Mouse (Mus musculus): Measurements from ENCODE around the gene Wap. TPM values are rescaled to one million over a fixed set of nuclear protein-coding genes. Genes with fewer than 3 reads are reported as not detected.

Wap gene
- polyA plus RNA-seq, 1 experiment from 2014 or later: not detected

DNA sequence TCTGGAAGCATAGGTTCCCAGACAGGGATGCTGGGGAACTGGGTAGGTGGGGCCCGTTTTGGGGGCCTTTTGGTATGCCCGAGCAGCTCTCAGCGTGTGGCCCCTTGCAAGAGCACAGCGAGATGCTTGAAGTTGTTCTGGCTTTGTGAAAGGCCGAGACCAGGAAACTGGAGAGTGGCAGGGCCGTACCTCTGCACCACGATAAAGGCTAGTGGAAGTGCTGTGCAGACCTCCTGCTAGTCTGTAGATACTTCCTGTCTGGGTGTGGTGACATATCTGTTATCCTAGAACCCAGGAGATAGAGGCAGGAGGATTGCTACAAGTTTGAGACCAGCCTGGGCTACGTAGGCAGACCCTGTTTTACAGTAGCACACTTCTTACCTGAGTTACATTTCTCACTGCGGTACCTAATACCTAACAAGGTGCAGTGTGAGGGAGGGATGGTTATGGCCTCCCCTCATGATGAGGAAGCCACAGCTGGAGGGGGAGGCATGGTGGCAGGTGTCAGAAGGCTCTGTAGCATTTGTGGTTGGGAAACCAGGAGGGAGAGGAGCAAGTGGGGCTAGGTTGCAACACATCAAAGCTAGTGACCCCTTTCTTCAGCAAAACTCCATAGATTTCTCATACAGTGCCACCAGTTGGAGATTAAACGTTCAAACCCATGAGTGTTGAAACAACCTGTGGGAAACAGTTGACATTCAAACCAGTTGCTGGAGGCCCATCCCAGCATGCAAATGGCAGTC is 47.3 kb downstream of the Wap start:
- peak; percentile 70; the same call in 1 of the 2 replicates for ATAC-seq (ENCODE audit: insufficient read depth, low FRiP score, low read depth)
- H3K4me2 ChIP-seq: no peak overlapping the region
- H3K36me3 ChIP-seq: peaks cover 48% of the 10 kb centered on the region

DNA sequence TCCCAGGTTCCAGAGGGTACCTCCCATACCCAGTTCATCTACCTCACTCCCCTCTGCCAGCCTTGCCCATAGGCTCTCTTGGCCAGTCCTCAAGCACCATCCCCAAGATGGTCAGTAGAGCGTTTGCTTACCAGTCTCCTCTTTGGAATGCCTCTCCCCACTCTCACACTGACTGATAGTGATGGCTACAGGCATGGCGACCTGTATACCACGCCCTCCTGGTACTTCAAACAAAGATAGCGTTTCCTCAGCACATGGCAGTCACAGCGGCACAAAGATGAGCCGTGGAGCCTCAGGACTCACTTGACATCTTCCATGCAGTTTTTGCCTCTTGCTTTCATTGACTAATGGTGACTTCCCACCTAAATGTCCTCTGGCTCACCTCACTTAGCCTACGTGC is 48.6 kb downstream of the Wap start:
- Histone ChIP-seq H3K9me3 (no peaks in the 10 kb centered on the region), H3K4me1 (no peaks in the 10 kb centered on the region), H3K9ac (no peak overlapping the region), H3K36me3 (peaks cover 41% of the 10 kb centered on the region), H3K27ac (no peak overlapping the region), H3K27me3 (replicated peaks) (no peaks in the 10 kb centered on the region), H3K4me3 (replicated peaks) (no peak overlapping the region), H3K4me2 (no peak overlapping the region)
- peak; percentile 47; the same call in 1 of the 2 replicates for ATAC-seq (ENCODE audit: insufficient read depth, low FRiP score, low read depth)
- WGBS: 83% methylated on average over 7 of the region's 7 CpGs

More for the DNA sequence above, 47.3 kb downstream of the Wap start:
- Histone ChIP-seq H3K4me3 (replicated peaks) (no peak overlapping the region), H3K27me3 (replicated peaks) (no peaks in the 10 kb centered on the region), H3K9ac (no peak overlapping the region), H3K9me3 (no peaks in the 10 kb centered on the region), H3K27ac (no peak overlapping the region), H3K4me1 (no peaks in the 10 kb centered on the region)
- 83% methylated on average over 10 of the region's 10 CpGs for WGBS

DNA sequence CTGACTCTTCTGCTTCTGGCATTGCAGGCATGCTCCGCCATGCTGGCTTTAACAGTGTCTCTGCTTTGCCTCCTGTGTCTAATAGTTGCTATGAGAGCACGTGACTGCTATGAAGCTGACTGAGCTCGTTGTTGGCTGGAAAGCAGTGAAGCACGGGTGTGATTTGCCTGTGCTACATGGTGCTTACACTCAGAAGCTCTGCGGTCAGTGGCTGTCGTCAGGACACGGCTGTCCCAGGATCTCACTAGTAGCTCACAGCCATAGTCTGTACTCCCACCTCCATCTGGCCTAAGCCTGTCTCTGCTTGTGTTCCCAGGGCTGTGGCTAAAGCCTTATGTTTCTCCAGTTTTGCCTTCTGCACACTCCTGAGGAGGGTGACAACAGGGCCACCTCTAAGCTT is 50.1 kb downstream of the Wap start:
- no peak overlapping the region for H3K27ac ChIP-seq
- no peaks in the 10 kb centered on the region for H3K9me3 ChIP-seq
- no peaks in the 10 kb centered on the region for H3K4me1 ChIP-seq
- peaks cover 37% of the 10 kb centered on the region for H3K36me3 ChIP-seq
- no peak overlapping the region for H3K9ac ChIP-seq
- 84% methylated on average over 7 of the region's 7 CpGs for WGBS
- H3K27me3 ChIP-seq (replicated peaks): no peaks in the 10 kb centered on the region
- no peak overlapping the region for H3K4me3 ChIP-seq (replicated peaks)
- H3K4me2 ChIP-seq: no peak overlapping the region
- ATAC-seq (ENCODE audit: insufficient read depth, low FRiP score, low read depth): no peak

DNA sequence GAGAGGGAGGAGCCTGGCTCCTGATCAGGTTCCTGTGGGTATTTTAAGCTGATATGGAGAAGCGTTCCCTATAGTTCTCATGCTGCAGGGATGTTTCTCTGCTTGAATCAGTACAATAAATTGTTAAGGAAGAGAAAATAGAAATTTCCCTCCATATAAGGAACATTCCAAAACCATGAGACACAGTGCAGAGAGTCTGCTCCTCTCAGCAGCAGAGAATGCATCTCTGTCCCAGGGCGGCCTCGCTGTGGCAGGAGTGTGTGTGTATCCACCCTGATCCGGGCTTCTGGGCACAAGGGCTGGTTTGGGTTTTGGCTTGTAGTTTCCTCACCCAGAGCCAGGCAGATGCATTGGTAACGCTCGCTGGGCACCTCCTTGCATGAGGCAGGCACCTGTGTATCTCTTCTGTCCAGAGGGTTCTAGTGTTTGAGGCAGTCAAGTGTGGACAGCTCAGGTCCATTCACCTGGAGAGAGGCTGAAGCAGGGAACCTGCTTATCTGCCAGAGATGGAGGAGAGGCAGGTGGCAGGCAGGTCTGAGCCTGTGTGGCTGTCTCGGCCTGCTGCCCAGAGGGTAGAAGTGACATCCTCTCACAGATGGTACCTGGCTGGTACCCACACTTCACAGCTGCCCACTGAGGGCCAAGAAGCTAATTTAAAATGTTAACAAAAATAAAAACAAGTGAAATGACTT is 51.0 kb downstream of the Wap start:
- Histone ChIP-seq H3K27me3 (replicated peaks) (no peaks in the 10 kb centered on the region), H3K4me2 (no peak overlapping the region), H3K36me3 (peaks cover 30% of the 10 kb centered on the region), H3K9me3 (no peaks in the 10 kb centered on the region), H3K4me1 (no peaks in the 10 kb centered on the region), H3K9ac (no peak overlapping the region), H3K4me3 (replicated peaks) (no peak overlapping the region), H3K27ac (no peak overlapping the region)
- no peak for ATAC-seq (ENCODE audit: insufficient read depth, low FRiP score, low read depth)
- WGBS: 88% methylated on average over 7 of the region's 7 CpGs

DNA sequence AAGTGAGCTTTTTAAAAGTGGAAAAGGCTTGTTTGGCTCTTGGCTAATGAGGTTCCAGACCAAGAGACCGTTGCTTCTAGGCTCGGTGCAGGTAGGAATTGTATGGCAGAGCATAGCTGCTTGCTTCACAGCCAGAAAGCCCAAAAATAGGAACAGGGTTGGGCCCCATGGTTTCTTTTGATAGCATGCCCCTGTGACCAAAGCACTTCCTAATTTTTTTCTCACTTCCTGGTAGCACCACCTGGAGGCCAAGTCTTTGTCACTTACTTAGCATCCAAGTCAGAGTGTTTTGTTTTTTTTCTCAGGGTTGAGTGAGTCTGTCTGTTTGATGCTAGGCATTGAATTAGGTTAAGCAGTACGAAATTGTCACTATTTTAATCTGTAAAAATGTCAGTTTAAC is 51.8 kb downstream of the Wap start:
- WGBS: 78% methylated on average over 3 of the region's 3 CpGs
- no peak overlapping the region for H3K27ac ChIP-seq
- H3K4me1 ChIP-seq: no peaks in the 10 kb centered on the region
- H3K4me2 ChIP-seq: no peak overlapping the region
- H3K4me3 ChIP-seq (replicated peaks): no peak overlapping the region
- no peak overlapping the region for H3K9ac ChIP-seq
- no peaks in the 10 kb centered on the region for H3K27me3 ChIP-seq (replicated peaks)
- H3K9me3 ChIP-seq: no peaks in the 10 kb centered on the region
- peaks cover 30% of the 10 kb centered on the region for H3K36me3 ChIP-seq
- ATAC-seq (ENCODE audit: insufficient read depth, low FRiP score, low read depth): no peak

DNA sequence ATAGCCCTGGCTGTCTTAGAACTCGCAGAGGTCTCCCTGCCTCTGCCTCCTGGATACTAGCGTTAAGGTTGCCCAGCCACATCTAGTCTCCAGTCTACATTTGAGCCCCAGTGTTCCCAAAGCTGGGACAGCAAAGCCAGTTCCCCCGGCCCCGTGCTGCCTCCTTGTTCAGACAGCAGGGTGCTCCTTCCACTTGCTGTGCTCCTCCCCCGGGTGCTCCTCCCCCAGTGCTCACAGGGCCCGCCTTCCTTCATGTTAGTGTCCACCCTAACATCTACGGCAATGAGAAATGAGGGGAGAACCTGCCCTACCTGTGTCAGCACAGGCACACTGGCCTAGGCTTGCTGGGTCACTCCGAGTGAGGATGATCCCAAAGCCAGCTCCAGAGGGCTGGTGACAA is 52.7 kb downstream of the Wap start:
- no peak overlapping the region for H3K9ac ChIP-seq
- no peak for ATAC-seq (ENCODE audit: insufficient read depth, low FRiP score, low read depth)
- no peak overlapping the region for H3K4me2 ChIP-seq
- H3K9me3 ChIP-seq: no peaks in the 10 kb centered on the region
- no peak overlapping the region for H3K27ac ChIP-seq
- H3K4me1 ChIP-seq: no peaks in the 10 kb centered on the region
- 88% methylated on average over 8 of the region's 8 CpGs for WGBS
- peaks cover 22% of the 10 kb centered on the region for H3K36me3 ChIP-seq
- H3K27me3 ChIP-seq (replicated peaks): no peaks in the 10 kb centered on the region
- no peak overlapping the region for H3K4me3 ChIP-seq (replicated peaks)

Other genes starting within 250 kb of the Wap start
- gene Zmiz2, start 249.6 kb downstream of the Wap start, polyA plus RNA-seq (2015; fragmentation: Nextera tagmentation; extraction: Ambion mirVana): 10.7 and 11.1 TPM in 2 replicates
- 5,074 and 5,744 TPM in 2 replicates for gene Ppia, start 223.2 kb downstream of the Wap start, polyA plus RNA-seq (2015; fragmentation: Nextera tagmentation; extraction: Ambion mirVana)
- gene H2afv, start 194.2 kb downstream of the Wap start, polyA plus RNA-seq (2015; fragmentation: Nextera tagmentation; extraction: Ambion mirVana): 399 and 425 TPM in 2 replicates
- gene Purb, start 162.7 kb downstream of the Wap start, polyA plus RNA-seq (2015; fragmentation: Nextera tagmentation; extraction: Ambion mirVana): 28.5 and 28.7 TPM in 2 replicates
- gene Myo1g, start 117.7 kb downstream of the Wap start, polyA plus RNA-seq (2015; fragmentation: Nextera tagmentation; extraction: Ambion mirVana): 3.5 and 4.3 TPM in 2 replicates
- gene Ccm2, start 91.8 kb downstream of the Wap start, polyA plus RNA-seq (2015; fragmentation: Nextera tagmentation; extraction: Ambion mirVana): 75.4 and 76.3 TPM in 2 replicates
- gene Nacad, start 32.6 kb downstream of the Wap start, polyA plus RNA-seq (2015; fragmentation: Nextera tagmentation; extraction: Ambion mirVana): 5.7 and 8.2 TPM in 2 replicates
- 41.6 and 50.2 TPM in 2 replicates for gene Tbrg4, start 12.6 kb downstream of the Wap start, polyA plus RNA-seq (2015; fragmentation: Nextera tagmentation; extraction: Ambion mirVana)
- gene Ramp3, start 19.9 kb upstream of the Wap start, polyA plus RNA-seq (2015; fragmentation: Nextera tagmentation; extraction: Ambion mirVana): 7.0 and 8.3 TPM in 2 replicates
- not detected in 2 replicates for gene Gm11983, start 199.0 kb upstream of the Wap start, polyA plus RNA-seq (2015; fragmentation: Nextera tagmentation; extraction: Ambion mirVana)

Data from stomach, embryonic 15.5 days (tissue).